Mouse (Mus musculus) ES-Bruce4 (cell line): Measurements from ENCODE around the gene Leng1. TPM values are rescaled to one million over a fixed set of nuclear protein-coding genes. Genes with fewer than 3 reads are reported as not detected.

ENCODE experiments used
- H3K27ac ChIP-seq: 2 replicates; pipeline ENCODE4 v1.5.1; 2012; ENCODE audit warnings: low read length, inconsistent platforms; ENCODE audit not compliant: insufficient read depth
- H3K27me3 ChIP-seq: 2 replicates; pipeline ENCODE4 v1.6.1; 2012; ENCODE audit warnings: mild to moderate bottlenecking, low read length, inconsistent platforms; ENCODE audit not compliant: control insufficient read depth, poor library complexity, insufficient read depth, severe bottlenecking
- H3K36me3 ChIP-seq: 2 replicates; pipeline ENCODE4 v1.6.1; 2012; ENCODE audit warnings: inconsistent platforms, mild to moderate bottlenecking, low read length, moderate library complexity; ENCODE audit not compliant: control insufficient read depth, poor library complexity, insufficient read depth, severe bottlenecking
- H3K4me1 ChIP-seq: one replicate; pipeline ENCODE4 v1.8.1; 2011; ENCODE audit warnings: low read length; ENCODE audit not compliant: control insufficient read depth, insufficient read depth
- H3K4me3 ChIP-seq: 2 replicates; pipeline ENCODE4 v1.5.1; 2011; ENCODE audit warnings: low read depth, mild to moderate bottlenecking, low read length
- H3K9ac ChIP-seq: 2 replicates; pipeline ENCODE4 v1.6.1; 2012; ENCODE audit warnings: low read depth, mild to moderate bottlenecking, inconsistent platforms; ENCODE audit not compliant: poor library complexity, severe bottlenecking
- H3K9me3 ChIP-seq: replicated peaks from 2 replicates; pipeline ENCODE4 v1.6.1; 2012; ENCODE audit warnings: mild to moderate bottlenecking, low read length, inconsistent platforms; ENCODE audit not compliant: control insufficient read depth, poor library complexity, insufficient read depth, severe bottlenecking
- CTCF ChIP-seq: IDR thresholded peaks from one replicate; pipeline ENCODE4 v1.8.1; 2011; ENCODE audit warnings: low read depth, low read length
- EP300 ChIP-seq: IDR thresholded peaks from 2 replicates; pipeline ENCODE4 v1.6.1; 2011; ENCODE audit warnings: low read depth, low read length; ENCODE audit not compliant: insufficient read depth
- POLR2A ChIP-seq: IDR thresholded peaks from one replicate; pipeline ENCODE4 v1.8.1; 2011; ENCODE audit warnings: low read length; ENCODE audit not compliant: insufficient read depth
- polyA plus RNA-seq: library from polyadenylated mRNA; stranded (reverse); fragments of >200 nt; gene quantifications from 2 replicates; pipeline ENCODE4 v1.2.4, GENCODE M21; 2011; ENCODE audit warnings: low read depth; ENCODE audit not compliant: missing spikeins, insufficient read depth, insufficient read length

The Leng1 gene
- polyA plus RNA-seq, 1 experiment = 8.3 TPM

DNA sequence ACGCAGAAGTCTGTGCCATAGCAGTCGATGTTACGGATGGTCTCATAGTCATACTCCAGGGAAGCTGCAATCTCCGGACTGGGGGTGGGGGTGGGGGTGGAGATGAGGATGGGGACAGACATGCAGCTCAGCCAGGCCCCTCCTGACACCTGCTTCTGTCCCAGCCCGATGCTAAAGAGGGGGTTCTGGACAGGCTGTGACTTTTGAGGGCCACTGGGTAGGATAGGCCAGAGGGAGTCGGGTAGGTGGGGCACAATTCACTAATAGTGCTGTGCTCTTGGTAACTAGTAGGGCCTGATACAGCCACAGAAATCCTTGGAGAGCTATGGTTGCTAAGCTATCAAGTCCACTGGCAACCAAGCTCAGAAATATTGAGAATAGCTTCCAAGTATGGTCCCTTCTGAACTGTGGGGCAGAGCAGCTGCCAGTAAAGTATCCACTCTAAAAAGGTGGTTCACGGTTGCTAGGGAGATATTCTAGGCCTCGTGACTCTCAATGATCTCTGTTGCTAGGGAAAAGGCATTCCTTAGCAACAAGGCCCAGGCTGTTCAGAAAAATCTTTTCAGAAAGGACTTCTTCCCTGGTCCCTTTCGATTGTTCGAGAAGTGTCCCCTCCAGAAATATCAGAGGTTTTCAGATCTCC is 18.4 kb upstream of the Leng1 start:
- Histone ChIP-seq H3K36me3 (peaks cover 2% of the 10 kb centered on the region; the same call in 1 of the 2 replicates), H3K27me3 (no peaks in the 10 kb centered on the region), H3K4me1 (peaks cover 2% of the 10 kb centered on the region), H3K9me3 (no peaks in the 10 kb centered on the region), H3K4me3 (no peak overlapping the region), H3K27ac (no peak overlapping the region), H3K9ac (no peak overlapping the region)
- TF ChIP-seq POLR2A (no peak), CTCF (no peak), EP300 (no peak)

- peak within 1 kb of the TSS; percentile 16; the same call in 1 of the 2 replicates for H3K4me3 ChIP-seq
- H3K36me3 ChIP-seq = 0 out of 2 replicates have a peak, but pooled peaks cover under 1% of the 10 kb centered on the region
- H3K27me3 ChIP-seq = no peaks in the 10 kb centered on the region
- H3K9me3 ChIP-seq = no peaks in the 10 kb centered on the region
- no peak within 1 kb of the TSS for H3K27ac ChIP-seq
- H3K4me1 ChIP-seq = no peaks in the 10 kb centered on the region
- no peak within 1 kb of the TSS for H3K9ac ChIP-seq
- TF ChIP-seq CTCF = no peak
- no peak for TF ChIP-seq POLR2A
Measured at GRCm38 (mm10) chr7:3677342-3677741, 11.7 kb upstream of the Leng1 start, which contains the start of gene Tmc4. Gene Tmc4, minus strand, starts transcription at chr7:3677553.

- Histone ChIP-seq H3K27me3 (no peaks in the 10 kb centered on the region), H3K4me1 (no peaks in the 10 kb centered on the region), H3K9me3 (no peaks in the 10 kb centered on the region), H3K9ac (no peak overlapping the region), H3K36me3 (no peaks in the 10 kb centered on the region), H3K27ac (no peak overlapping the region), H3K4me3 (no peak overlapping the region)
- TF ChIP-seq POLR2A = no peak
- TF ChIP-seq EP300 = no peak
- no peak for TF ChIP-seq CTCF
Measured at GRCm38 (mm10) chr7:3676371-3676770, 10.7 kb upstream of the Leng1 start.

DNA sequence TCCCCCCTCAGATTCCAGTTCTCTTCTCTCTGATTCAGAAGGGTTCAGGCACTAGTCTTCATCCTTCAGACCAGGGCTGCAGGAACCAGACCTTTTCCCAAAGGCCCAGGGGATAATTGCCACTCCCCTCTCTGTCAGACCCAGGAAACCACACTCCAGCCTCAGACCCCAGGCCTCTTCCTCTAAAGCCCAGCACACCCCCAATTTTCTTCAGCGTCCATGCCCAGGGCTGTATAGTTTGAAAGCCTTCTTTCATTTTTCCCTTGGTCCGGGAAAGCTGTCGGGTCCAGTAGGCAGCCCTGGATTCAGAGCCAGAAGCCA is 9.5 kb upstream of the Leng1 start:
- no peak overlapping the region for H3K4me3 ChIP-seq
- H3K27me3 ChIP-seq = no peaks in the 10 kb centered on the region
- H3K9ac ChIP-seq = no peak overlapping the region
- no peaks in the 10 kb centered on the region for H3K36me3 ChIP-seq
- H3K27ac ChIP-seq = no peak overlapping the region
- no peaks in the 10 kb centered on the region for H3K4me1 ChIP-seq
- no peak for TF ChIP-seq POLR2A
- TF ChIP-seq EP300 = no peak
- no peak for TF ChIP-seq CTCF
- H3K9me3 ChIP-seq = no peaks in the 10 kb centered on the region

- H3K4me3 ChIP-seq = no peak overlapping the region
- no peak overlapping the region for H3K27ac ChIP-seq
- TF ChIP-seq CTCF = peak; percentile 97
- TF ChIP-seq EP300 = no peak
- TF ChIP-seq POLR2A = no peak
- no peaks in the 10 kb centered on the region for H3K36me3 ChIP-seq
- no peaks in the 10 kb centered on the region for H3K9me3 ChIP-seq
- H3K27me3 ChIP-seq = no peaks in the 10 kb centered on the region
- no peak overlapping the region for H3K9ac ChIP-seq
- H3K4me1 ChIP-seq = no peaks in the 10 kb centered on the region
Measured at GRCm38 (mm10) chr7:3674507-3675227, 9.0 kb upstream of the Leng1 start.

DNA sequence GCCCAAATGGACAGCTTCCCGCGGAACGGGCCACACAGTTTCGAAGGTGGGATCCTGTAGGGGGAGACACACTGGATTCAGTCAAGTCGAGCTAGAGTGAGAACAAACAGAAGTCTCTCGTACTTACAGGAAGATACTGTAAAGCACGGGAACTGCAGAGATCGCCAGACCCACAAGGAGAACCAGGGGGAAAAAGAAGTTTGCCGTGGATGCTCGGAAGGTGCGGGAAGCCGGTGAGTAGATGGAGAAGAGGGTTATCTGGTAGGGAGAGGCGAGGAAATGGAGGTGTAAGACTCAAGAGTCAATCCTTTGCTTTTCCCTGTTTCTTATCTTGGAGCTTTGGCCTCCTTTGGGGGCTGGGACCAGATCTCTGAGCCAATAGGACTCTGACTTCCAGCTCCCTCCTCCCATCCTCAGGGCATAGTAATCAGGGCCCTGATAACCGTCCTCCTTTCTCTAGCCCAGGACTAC is 1.3 kb upstream of the Leng1 start:
- Histone ChIP-seq H3K4me1 (no peaks in the 10 kb centered on the region), H3K9me3 (no peaks in the 10 kb centered on the region), H3K27me3 (no peaks in the 10 kb centered on the region), H3K4me3 (peak overlapping the region; percentile 47), H3K9ac (peak overlapping the region; percentile 8), H3K36me3 (peaks cover 14% of the 10 kb centered on the region), H3K27ac (peak overlapping the region; percentile 75; the same call in 1 of the 2 replicates)
- TF ChIP-seq POLR2A = no peak
- TF ChIP-seq EP300 = no peak
- TF ChIP-seq CTCF = no peak
